Mouse (Mus musculus): Measurements from ENCODE around the gene Rep15.

The Rep15 gene

GRCm38 (mm10) chr6:147029591-147029990 lies 2.8 kb upstream of the Rep15 start:
- no peak for DNase-seq (ENCODE audit: low read depth, low spot score)

GRCm38 (mm10) chr6:147030096-147030885 lies 2.1 kb upstream of the Rep15 start:
- no peak for DNase-seq (ENCODE audit: low read depth, low spot score)

- DNase-seq (ENCODE audit: low read depth, low spot score) = peak; percentile 95
Measured at GRCm38 (mm10) chr6:147042291-147043290, 10.2 kb downstream of the Rep15 start, which contains the start of gene Mrps35. TSS of gene Mrps35 (plus strand) at chr6:147042764.

GRCm38 (mm10) chr6:147043633-147044032 lies 11.2 kb downstream of the Rep15 start:
- no peak for DNase-seq (ENCODE audit: low read depth, low spot score)

- no peak for DNase-seq (ENCODE audit: low read depth, low spot score)
Measured at GRCm38 (mm10) chr6:147049239-147049805, 16.9 kb downstream of the Rep15 start.

GRCm38 (mm10) chr6:147051666-147052065 lies 19.3 kb downstream of the Rep15 start:
- no peak for DNase-seq (ENCODE audit: low read depth, low spot score)

- no peak for DNase-seq (ENCODE audit: low read depth, low spot score)
Measured at GRCm38 (mm10) chr6:147052440-147052839, 20.1 kb downstream of the Rep15 start.

GRCm38 (mm10) chr6:147053785-147054646 lies 21.6 kb downstream of the Rep15 start:
- no peak for DNase-seq (ENCODE audit: low read depth, low spot score)

GRCm38 (mm10) chr6:147055374-147055977 lies 23.1 kb downstream of the Rep15 start:
- no peak for DNase-seq (ENCODE audit: low read depth, low spot score)

- DNase-seq (ENCODE audit: low read depth, low spot score) = peak; percentile 30
Measured at GRCm38 (mm10) chr6:147059326-147059725, 26.9 kb downstream of the Rep15 start.

- peak; percentile 25 for DNase-seq (ENCODE audit: low read depth, low spot score)
Measured at GRCm38 (mm10) chr6:147061630-147062029, 29.2 kb downstream of the Rep15 start.

GRCm38 (mm10) chr6:147062034-147062433 lies 29.6 kb downstream of the Rep15 start:
- DNase-seq (ENCODE audit: low read depth, low spot score) = no peak

- DNase-seq (ENCODE audit: low read depth, low spot score) = no peak
Measured at GRCm38 (mm10) chr6:147062694-147063093, 30.3 kb downstream of the Rep15 start.

- no peak for DNase-seq (ENCODE audit: low read depth, low spot score)
Measured at GRCm38 (mm10) chr6:147064226-147064943, 32.0 kb downstream of the Rep15 start.

- no peak for DNase-seq (ENCODE audit: low read depth, low spot score)
Measured at GRCm38 (mm10) chr6:147064944-147065261, 32.5 kb downstream of the Rep15 start.

GRCm38 (mm10) chr6:147075808-147076387 lies 43.5 kb downstream of the Rep15 start:
- DNase-seq (ENCODE audit: low read depth, low spot score) = peak; percentile 29

- peak; percentile 90 for DNase-seq (ENCODE audit: low read depth, low spot score)
Measured at GRCm38 (mm10) chr6:147076878-147077277, 44.5 kb downstream of the Rep15 start.

- peak; percentile 50 for DNase-seq (ENCODE audit: low read depth, low spot score)
Measured at GRCm38 (mm10) chr6:147079919-147080318, 47.5 kb downstream of the Rep15 start.

All from ZHBTc4 (cell line).